9 mouse cellular contexts compared by ENCODE assay signal in the genomic region with DNA sequence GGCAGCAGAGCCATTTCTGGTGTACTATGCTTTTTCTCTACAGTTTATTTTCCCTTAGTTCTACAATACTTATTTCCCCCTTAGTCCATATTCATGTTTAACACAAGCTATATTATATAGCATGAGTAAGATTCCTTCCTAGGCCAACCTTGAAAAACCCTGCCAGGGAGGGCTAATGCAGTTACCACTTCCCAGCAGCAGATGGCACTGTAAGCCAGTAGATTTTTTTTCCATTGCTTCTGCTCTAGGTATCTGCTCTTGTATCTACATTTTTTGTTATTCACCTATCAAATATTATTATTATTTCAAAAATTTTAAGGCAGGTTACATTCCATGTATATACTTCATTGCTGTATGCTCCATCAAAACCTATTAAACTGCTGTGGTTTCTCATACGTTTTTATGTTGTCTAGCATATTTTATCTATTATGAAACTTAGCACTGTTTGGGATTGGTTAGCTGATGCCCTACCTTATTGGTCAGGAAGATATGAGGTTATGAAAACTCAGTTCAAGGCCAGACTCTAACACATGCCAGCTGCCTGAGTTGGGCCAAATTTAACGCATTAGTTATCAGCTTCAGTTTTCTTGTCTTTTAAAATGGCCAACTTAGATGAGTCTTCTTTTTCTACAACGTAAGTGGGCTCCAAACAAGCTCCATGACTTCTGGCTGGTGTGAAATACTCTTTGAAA. TPM values are rescaled to one million over a fixed set of nuclear protein-coding genes. Genes with fewer than 3 reads are reported as not detected.
DNase-seq lines count a peak whose midpoint lies in the region; ATAC-seq and TF ChIP-seq lines count a peak whose summit lies in the region.
"Had no signal": no experiment of that assay in that cellular context is flagged by ENCODE, and none has a peak within 500 bp of the region (broad histone marks: within the 10 kb centered on the region; RNA-seq: fewer than 3 reads in every experiment).

No protein-coding gene starts in this region.

- intact Hi-C loops in left cerebral cortex, adult 2 months (cut with DNase I): loop anchor here (1.0 to 10.0 kb wide), 3 partner anchors 201 to 231 kb away; no protein-coding TSS in a partner anchor

- no peak overlapping the region for H3K4me3 ChIP-seq in hindbrain, embryonic 11.5 days (ENCODE audit: low read depth, low read length)
- H3K4me3 ChIP-seq in hindbrain, embryonic 13.5 days: no peak overlapping the region
- H3K4me3 ChIP-seq in left cerebral cortex, adult 2 months: no peak overlapping the region
- H3K4me3 ChIP-seq: limb, embryonic 15.5 days had no signal

- WGBS in hindbrain, embryonic 11.5 days: 89% methylated on average over 3 of the region's 3 CpGs
- 90% methylated on average over 3 of the region's 3 CpGs for WGBS in hindbrain, embryonic 13.5 days

- ATAC-seq in hindbrain, embryonic 11.5 days (ENCODE audit: low FRiP score): no peak
- ATAC-seq in hindbrain, embryonic 13.5 days (ENCODE audit: low FRiP score): no peak
- ATAC-seq in CD4-positive, CD25-positive, alpha-beta regulatory T cell, adult 4 months: peak; percentile 82
- no peak for ATAC-seq in erythroid progenitor cell, adult 5-6 weeks (replicated peaks; ENCODE audit: low FRiP score, poor library complexity, severe bottlenecking)

- no peaks in the 10 kb centered on the region for H3K9me3 ChIP-seq in hindbrain, embryonic 11.5 days (ENCODE audit: control insufficient read depth, low read length)
- no peaks in the 10 kb centered on the region for H3K9me3 ChIP-seq in hindbrain, embryonic 13.5 days
- H3K9me3 ChIP-seq: limb, embryonic 15.5 days had no signal

- H3K36me3 ChIP-seq in hindbrain, embryonic 11.5 days (ENCODE audit: control insufficient read depth, insufficient read depth, low read length): no peaks in the 10 kb centered on the region
- no peaks in the 10 kb centered on the region for H3K36me3 ChIP-seq in hindbrain, embryonic 13.5 days
- H3K36me3 ChIP-seq: limb, embryonic 15.5 days had no signal

- peak; percentile 81 for DNase-seq in hindbrain, embryonic 11.5 days (ENCODE audit: low spot score)
- DNase-seq in adrenal gland, postnatal 10 days: peak; percentile 68
- DNase-seq in embryo, embryonic 11.5 days (ENCODE audit: low read depth, low spot score): peak; percentile 31
- DNase-seq in left cerebral cortex, adult 2 months (ENCODE audit: extremely low spot score in 1 of 2, low spot score in 2 of 2): peak; percentile 31 to 51
- DNase-seq in retina, postnatal 1 day: peak; percentile 62

- H3K27ac ChIP-seq in hindbrain, embryonic 11.5 days (ENCODE audit: low read depth, low read length): no peak overlapping the region
- no peak overlapping the region for H3K27ac ChIP-seq in hindbrain, embryonic 13.5 days
- H3K27ac ChIP-seq in left cerebral cortex, adult 2 months: no peak overlapping the region
- H3K27ac ChIP-seq: limb, embryonic 15.5 days had no signal

- H3K27me3 ChIP-seq in hindbrain, embryonic 11.5 days (ENCODE audit: control insufficient read depth, insufficient read depth, low read length): peaks cover 11% of the 10 kb centered on the region
- H3K27me3 ChIP-seq in hindbrain, embryonic 13.5 days: peaks cover 34% of the 10 kb centered on the region

- TF ChIP-seq CTCF in left cerebral cortex, adult 2 months (IDR thresholded peaks at IDR 0.05): peak; percentile 93

- H3K9ac ChIP-seq in hindbrain, embryonic 11.5 days (ENCODE audit: low read depth, low read length): no peak overlapping the region
- H3K9ac ChIP-seq in hindbrain, embryonic 13.5 days: no peak overlapping the region
- H3K9ac ChIP-seq: limb, embryonic 15.5 days had no signal

- peaks cover 4% of the 10 kb centered on the region; the same call in 1 of the 2 replicates for H3K4me1 ChIP-seq in hindbrain, embryonic 11.5 days (replicated peaks; ENCODE audit: control insufficient read depth, insufficient read depth, low read length)
- peaks cover 18% of the 10 kb centered on the region for H3K4me1 ChIP-seq in hindbrain, embryonic 13.5 days (replicated peaks)

- no peak overlapping the region for H3K4me2 ChIP-seq in hindbrain, embryonic 11.5 days (replicated peaks; ENCODE audit: low read depth, low read length)
- no peak overlapping the region for H3K4me2 ChIP-seq in hindbrain, embryonic 13.5 days
- H3K4me2 ChIP-seq: limb, embryonic 15.5 days had no signal

RNA-seq across cellular contexts. Expression of gene Slc44a3, which starts 3.8 kb away (rescaled TPM):
- 0.86 and 1.6 TPM in 2 replicates for polyA plus RNA-seq in hindbrain, embryonic 11.5 days (2014; fragmentation: Nextera tagmentation; extraction: Ambion mirVana)
- 0.78 and 1.3 TPM in 2 replicates for polyA plus RNA-seq in hindbrain, embryonic 13.5 days (2015; fragmentation: Nextera tagmentation; extraction: Ambion mirVana)
- polyA plus RNA-seq in CD4-positive, CD25-positive, alpha-beta regulatory T cell, adult 4 months (2017; shearing (Covaris generic)): not detected
- total RNA-seq in adrenal gland, postnatal 10 days (2021): 10 to 100 TPM; 19.8 to 22.8 TPM
- not detected for total RNA-seq in left cerebral cortex, adult 2 months (2021)
- not detected in 2 replicates for total RNA-seq in erythroid progenitor cell, adult 5-6 weeks (2015; ENCODE audit: low replicate concordance)
- total RNA-seq in erythroid progenitor cell, adult 5-6 weeks (2017; ENCODE audit: low replicate concordance): not detected in 2 replicates

Comparison
In these comparisons a context has a peak if more than half of its experiments do, and no peak if none do; other contexts are left out.
1. DNase-seq: peak in every context shown above with its lines; median percentile 81 in hindbrain, embryonic 11.5 days; 68 in adrenal gland, postnatal 10 days; 62 in retina, postnatal 1 day; 41 in left cerebral cortex, adult 2 months; 31 in embryo, embryonic 11.5 days.
2. RNA of gene Slc44a3, which starts 3.8 kb away (total RNA-seq): 19.8 to 22.8 TPM in adrenal gland, postnatal 10 days; not detected in left cerebral cortex, adult 2 months and not detected in erythroid progenitor cell, adult 5-6 weeks; every median in the first group is over 10 times any median in the second.